Mouse (Mus musculus): ENCODE measurements around the gene Chrna3.

Chrna3 gene

DNA sequence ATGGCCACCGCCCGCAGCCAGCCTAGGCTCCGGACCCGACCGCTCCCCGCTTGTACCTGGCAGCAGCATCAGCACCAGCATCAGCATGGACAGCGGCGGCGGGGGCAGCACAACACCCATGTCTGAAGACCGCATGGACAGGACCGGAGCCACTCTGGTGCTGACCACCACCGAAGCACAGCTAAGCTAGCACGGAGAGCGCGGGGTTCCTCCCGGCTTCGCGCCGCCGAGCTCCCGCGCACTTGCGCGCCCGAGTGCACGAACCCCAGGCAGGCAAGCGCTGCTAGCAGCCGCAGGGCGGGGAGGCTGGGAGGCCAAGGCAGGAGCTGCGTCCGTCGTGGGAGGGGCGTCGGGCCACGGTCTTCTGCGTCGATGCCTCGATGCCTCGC, at the start of gene Chrna3:
Chrna3 (minus strand) TSS at position 288 of the 389 bp plus-strand sequence.
- peak; percentile 19 for DNase-seq (ENCODE audit: low spot score)

DNA sequence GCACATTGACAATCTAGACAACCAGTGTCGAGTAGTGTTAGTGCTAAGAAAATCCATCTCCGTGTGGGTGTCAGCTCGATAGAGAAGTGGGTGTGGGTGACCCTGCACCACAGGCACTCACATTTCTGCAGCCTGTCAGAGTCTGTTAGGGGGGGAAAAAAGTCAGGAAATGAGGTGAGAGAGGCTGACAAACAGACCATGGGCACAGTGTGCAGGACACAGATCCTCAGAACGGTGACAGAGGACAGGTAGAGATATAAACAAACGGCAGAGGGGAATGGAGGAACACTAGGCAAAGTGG, 41.6 kb upstream of the Chrna3 start:
- DNase-seq (ENCODE audit: low spot score) = no peak

DNA sequence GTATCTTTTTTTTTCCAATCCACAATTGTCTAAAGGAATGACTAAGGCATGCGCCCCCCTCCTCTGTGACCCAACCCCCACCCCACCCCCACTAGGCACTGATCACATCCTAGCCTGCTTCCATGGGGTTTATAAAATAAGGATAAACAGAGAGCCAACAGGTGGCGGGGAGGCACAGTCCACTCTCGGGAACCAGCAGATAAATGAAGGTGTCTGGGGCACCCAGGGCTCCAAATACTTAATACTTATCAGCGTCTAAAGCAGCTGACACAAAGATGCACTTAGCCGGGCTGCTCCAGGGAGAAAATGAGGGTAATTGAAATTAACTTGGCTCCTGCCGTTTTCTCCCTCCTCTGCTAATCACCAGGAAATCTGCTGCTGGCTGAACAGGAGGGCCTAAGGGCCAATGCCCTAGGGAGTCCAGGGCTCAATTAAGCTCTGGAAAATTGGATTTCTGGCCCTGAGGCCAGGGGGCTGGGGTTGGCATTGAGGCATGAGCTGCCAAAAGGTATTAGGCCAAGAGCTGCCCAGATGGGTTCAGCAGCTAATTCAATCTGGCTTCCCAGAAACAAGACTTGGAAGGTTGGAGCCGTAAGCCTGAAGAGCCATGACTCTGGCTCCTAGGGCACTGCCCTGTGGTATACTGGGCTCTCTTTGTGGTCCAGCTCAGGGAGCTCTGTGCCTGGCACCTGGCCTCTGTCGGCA, 41.0 kb upstream of the Chrna3 start:
- no peak for DNase-seq (ENCODE audit: low spot score)

- DNase-seq (ENCODE audit: low spot score) = no peak
Measured at GRCm38 (mm10) chr9:55065241-55065640, 38.9 kb upstream of the Chrna3 start.

DNA sequence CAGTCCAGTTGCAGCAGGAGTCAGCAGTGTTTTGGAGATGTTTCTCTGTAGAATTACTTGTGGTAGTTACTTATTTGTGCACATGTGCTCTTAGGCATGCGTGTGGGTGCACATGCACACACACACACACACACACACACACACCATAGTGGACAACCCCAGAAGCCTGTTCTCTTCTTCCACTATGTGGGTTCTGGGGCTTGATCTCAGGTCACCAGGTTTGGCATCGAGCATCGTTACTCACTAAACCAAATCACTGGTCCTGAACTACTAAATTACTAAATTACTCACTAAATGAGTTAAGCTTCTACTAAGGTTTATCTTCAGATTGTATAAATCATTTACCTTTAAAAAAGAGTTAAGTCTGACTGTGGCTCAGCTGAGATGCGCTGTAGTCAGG, 31.7 kb upstream of the Chrna3 start:
- no peak for DNase-seq (ENCODE audit: low spot score)

GRCm38 (mm10) chr9:55055386-55055930, 29.1 kb upstream of the Chrna3 start:
- no peak for DNase-seq (ENCODE audit: low spot score)

DNA sequence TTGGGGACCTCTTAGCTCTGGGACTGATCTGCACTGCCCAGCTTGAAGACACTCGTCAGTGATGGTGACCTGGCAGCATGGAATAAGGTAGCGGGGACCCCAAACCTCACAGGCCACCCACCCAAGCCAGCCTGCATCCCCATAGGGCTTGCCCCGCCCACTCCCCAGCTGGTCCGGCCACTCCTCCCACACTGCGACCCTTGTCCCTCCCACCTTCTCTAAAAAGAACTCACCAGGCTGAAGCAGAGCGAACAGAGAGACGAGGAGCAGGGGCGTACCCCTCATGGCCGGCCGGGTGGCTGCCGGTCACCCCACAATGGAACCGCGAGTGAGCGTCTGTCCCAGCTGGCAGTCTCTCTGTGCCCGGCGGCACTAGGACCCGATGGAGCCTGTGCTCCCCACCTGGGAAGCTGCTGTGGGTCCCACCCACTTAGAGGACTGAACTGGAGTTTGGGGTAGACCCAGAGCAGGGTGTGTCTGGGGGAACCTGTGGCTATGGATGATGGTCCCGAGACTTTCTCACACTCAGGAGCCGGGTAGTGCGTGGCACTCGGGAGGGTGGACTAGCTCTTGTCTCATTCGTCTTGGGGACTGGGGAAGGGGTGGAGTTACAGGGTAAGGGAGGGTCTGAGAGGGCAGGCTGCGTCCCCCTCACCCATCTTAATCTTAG, 22.0 kb upstream of the Chrna3 start, which contains the start of gene Chrnb4:
Chrnb4 (minus strand) TSS at position 569 of the 670 bp plus-strand sequence.
- DNase-seq (ENCODE audit: low spot score) = no peak

GRCm38 (mm10) chr9:55046764-55047163, 20.4 kb upstream of the Chrna3 start:
- no peak for DNase-seq (ENCODE audit: low spot score)

- no peak for DNase-seq (ENCODE audit: low spot score)
Measured at GRCm38 (mm10) chr9:55045001-55045400, 18.6 kb upstream of the Chrna3 start.

DNA sequence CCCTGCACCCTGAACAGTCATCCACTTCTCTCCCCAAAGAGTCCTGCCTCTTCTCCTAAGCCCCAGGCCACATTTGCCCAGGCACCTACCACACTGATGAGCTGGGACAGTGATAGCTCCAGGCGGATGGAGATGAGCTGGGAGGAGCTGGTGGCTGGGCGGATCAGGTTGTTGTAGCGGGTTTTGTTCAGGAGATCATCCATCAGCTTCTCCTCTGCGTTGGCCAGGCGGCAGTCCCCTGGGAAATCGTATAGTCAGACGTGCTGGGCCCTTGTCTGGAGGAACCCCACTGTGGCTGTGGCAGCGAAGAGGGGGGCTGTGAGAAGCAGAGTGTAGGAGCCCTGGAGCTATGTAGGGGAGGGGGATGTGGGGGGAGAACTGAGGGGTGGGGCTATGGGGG, 17.3 kb upstream of the Chrna3 start:
- no peak for DNase-seq (ENCODE audit: low spot score)

GRCm38 (mm10) chr9:55041389-55041788, 15.0 kb upstream of the Chrna3 start:
- no peak for DNase-seq (ENCODE audit: low spot score)

DNA sequence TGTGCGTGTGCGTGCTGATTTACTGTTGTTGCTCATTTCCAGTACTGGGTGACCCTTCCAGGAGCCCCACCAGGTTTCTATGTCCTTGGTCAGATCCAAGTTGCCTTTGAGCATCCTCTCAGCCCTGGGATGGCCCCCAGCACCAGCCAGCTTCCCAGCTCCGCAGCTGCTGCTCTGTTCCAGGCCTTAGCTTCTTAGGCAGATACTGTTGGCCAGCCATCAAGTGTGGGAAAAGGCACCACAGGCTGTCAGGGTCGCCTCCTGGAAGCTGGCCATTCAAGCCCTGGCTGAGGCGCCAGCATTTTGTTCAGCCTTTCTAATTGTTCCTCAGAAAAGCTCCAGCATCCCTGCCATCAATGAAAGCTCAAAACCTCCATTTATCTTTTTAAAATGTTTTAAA, 13.6 kb upstream of the Chrna3 start:
- no peak for DNase-seq (ENCODE audit: low spot score)

DNA sequence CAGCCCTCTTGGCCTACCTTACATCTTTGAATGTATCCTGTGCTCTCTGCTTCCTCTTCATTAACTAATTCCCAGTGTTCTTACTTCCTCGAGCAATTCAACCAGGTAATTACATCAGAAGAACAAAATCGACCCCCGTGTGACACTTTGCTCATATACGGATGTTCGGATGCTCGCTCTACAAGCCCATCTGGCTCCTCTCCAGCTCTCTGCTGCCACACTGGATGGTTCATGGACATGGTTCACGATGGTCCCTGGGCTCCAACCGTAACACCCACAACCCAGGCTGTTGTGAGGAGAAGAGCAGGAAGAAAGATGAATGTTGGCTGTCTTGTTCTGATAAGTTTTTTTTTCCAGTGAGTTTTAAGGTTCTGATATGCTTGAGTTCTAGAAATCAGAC, 12.6 kb upstream of the Chrna3 start:
- no peak for DNase-seq (ENCODE audit: low spot score)

DNA sequence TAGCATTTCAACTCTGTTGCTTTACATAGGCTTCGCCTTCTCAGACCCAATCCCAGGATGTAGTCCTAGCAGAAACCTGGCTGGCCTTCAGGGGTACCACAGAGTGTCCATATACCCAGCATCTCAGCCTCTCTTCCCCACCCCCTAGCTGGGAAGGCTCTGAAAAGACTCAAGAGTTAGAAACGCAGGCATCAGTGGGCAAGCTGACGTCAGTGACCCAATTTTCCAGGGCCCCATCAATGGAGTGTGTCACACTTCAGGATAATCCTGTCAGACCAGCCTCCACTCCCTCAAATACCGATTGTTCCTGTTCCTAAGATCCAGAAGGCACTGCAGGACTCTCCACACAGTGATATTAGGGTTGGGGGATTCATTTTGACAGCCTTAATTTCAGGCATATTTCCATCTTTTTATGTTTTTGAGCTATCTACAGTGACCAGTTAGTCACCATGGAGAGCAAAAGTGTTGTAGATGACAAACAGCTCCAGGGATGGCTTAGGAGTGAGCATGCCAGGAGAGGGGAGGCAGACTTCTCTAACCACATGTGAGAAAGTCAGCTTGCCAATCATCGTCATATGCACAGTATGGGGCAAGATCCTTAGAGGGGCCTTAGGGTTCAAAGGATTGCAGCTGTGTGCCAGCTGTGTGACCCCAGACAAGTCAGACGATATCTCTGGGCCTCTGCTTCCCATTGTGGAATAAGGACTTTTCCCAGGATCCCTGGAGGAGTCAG, 5.2 kb upstream of the Chrna3 start:
- no peak for DNase-seq (ENCODE audit: low spot score)

- no peak for DNase-seq (ENCODE audit: low spot score)
Measured at GRCm38 (mm10) chr9:55025534-55026274, 658 bp downstream of the Chrna3 start.

DNA sequence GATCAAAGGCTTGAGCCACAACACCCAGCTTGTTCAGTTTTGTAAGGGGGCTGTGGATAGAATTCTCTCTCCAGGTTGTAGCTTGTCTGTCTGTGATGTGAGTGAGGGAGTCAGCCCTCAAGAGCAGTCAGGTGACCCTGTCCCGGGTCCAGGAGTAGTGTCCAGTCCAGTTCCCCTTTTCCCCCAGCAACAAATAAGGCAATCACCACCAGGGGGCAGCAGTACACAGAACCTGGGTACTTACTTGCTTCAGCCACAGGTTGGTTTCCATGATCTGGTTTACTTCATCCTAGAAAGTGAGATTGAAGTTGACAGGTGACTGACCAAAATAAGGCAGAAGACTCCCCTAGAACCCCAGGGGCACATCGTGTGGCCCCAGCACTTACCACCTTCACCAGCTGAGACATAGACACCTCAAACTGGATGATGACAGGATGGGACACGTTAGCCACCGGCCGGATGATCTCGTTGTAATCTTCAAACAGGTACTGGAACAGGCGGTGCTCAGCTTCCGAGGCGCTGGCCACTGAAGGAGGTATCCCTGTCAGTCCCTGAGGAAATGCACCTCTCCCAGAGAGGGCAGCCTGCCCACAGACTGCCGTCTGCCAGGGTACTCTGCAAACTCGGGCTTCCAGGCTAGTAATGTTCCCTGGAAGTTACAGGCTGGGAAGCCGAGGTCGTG, 2.3 kb downstream of the Chrna3 start:
- peak; percentile 57 for DNase-seq (ENCODE audit: low spot score)

GRCm38 (mm10) chr9:55023326-55023725, 3.0 kb downstream of the Chrna3 start:
- DNase-seq (ENCODE audit: low spot score) = no peak

DNA sequence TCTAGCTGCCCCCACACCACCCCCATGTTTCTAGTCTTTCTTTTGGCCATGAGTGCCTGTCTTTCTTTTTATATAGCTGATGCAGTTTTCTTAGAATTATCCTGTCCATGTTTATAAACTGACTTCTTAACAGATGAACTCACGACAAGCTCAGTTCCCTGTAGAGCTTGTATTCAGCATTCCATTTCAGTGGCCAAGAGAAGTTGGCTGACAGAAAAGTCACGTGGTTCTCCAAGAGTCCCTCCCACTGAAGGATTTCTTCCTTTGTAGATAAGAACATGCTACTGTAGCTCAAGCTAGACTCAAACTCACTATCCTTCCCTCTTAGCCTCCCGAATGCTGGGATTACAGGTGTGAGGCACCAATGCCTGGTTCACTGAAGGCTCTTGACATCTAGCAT, 9.4 kb downstream of the Chrna3 start:
- no peak for DNase-seq (ENCODE audit: low spot score)

GRCm38 (mm10) chr9:55010588-55011350, 15.6 kb downstream of the Chrna3 start:
- no peak for DNase-seq (ENCODE audit: low spot score)

DNA sequence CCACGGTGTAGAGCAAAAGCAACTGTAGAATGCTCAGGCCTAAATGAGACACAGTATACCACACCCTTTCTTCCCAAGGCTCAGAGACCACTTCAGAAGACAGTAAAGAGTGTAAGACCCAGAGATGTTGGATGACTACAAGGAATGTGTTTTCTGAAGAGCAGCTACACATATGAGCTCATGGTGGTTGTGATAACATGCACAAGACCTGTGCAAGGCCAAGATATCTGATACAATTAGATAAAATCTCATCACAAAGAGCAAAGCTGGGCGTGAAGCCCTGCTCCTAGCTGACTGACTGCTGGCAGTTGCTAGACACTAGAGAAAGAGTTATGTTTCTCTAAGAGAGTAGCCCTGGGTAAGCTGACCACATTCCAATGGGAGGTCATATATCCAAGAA, 16.7 kb downstream of the Chrna3 start:
- no peak for DNase-seq (ENCODE audit: low spot score)

- no peak for DNase-seq (ENCODE audit: low spot score)
Measured at GRCm38 (mm10) chr9:55003609-55004008, 22.8 kb downstream of the Chrna3 start.

Measured in testis, postnatal 14 days (tissue).